Mouse (Mus musculus) cerebellum, postnatal 10 days (tissue): ENCODE results near the gene Gpx7.
A peak's percentile ranks its signal among the peaks of the same experiment; 100 is the strongest.

ENCODE experiments used
- DNase-seq, 2 experiments: peaks; one replicate each; pipeline ENCODE4 v3.0.0; 2021; ENCODE audit warnings: mixed read lengths in 2 of 2

Gene Gpx7

GRCm38 (mm10) chr4:108406861-108407401 lies at the start of gene Gpx7:
Gene Gpx7, minus strand, starts transcription at chr4:108406961.
- peak in 1 of 2 experiments; percentile 26 for DNase-seq

- no peak for DNase-seq
Measured at GRCm38 (mm10) chr4:108456028-108456427, 49.3 kb upstream of the Gpx7 start.

- DNase-seq, result no peak
Measured at GRCm38 (mm10) chr4:108448091-108448490, 41.3 kb upstream of the Gpx7 start.

GRCm38 (mm10) chr4:108438082-108438840 lies 31.5 kb upstream of the Gpx7 start:
- DNase-seq, result peak; percentile 82 to 87

- DNase-seq, result no peak
Measured at GRCm38 (mm10) chr4:108436225-108436624, 29.5 kb upstream of the Gpx7 start.

- no peak for DNase-seq
Measured at GRCm38 (mm10) chr4:108435646-108436045, 28.9 kb upstream of the Gpx7 start.

GRCm38 (mm10) chr4:108434781-108435180 lies 28.0 kb upstream of the Gpx7 start:
- no peak for DNase-seq

GRCm38 (mm10) chr4:108434221-108434620 lies 27.5 kb upstream of the Gpx7 start:
- no peak for DNase-seq

GRCm38 (mm10) chr4:108433341-108433740 lies 26.6 kb upstream of the Gpx7 start:
- no peak for DNase-seq

GRCm38 (mm10) chr4:108431561-108431936 lies 24.8 kb upstream of the Gpx7 start:
- DNase-seq, result no peak

- peak; percentile 6 to 11 for DNase-seq
Measured at GRCm38 (mm10) chr4:108430656-108431560, 24.1 kb upstream of the Gpx7 start.

GRCm38 (mm10) chr4:108428341-108428721 lies 21.6 kb upstream of the Gpx7 start:
- DNase-seq, result no peak

- DNase-seq, result no peak
Measured at GRCm38 (mm10) chr4:108427719-108428340, 21.1 kb upstream of the Gpx7 start.

- DNase-seq, result no peak
Measured at GRCm38 (mm10) chr4:108424587-108424986, 17.8 kb upstream of the Gpx7 start.

GRCm38 (mm10) chr4:108407621-108408020 lies 860 bp upstream of the Gpx7 start:
- DNase-seq, result no peak

GRCm38 (mm10) chr4:108406138-108406860 lies 462 bp downstream of the Gpx7 start:
- DNase-seq, result peak; percentile 74 to 81

GRCm38 (mm10) chr4:108405766-108406137 lies 1.0 kb downstream of the Gpx7 start:
- no peak for DNase-seq

- DNase-seq, result no peak
Measured at GRCm38 (mm10) chr4:108403861-108404635, 2.7 kb downstream of the Gpx7 start.

- no peak for DNase-seq
Measured at GRCm38 (mm10) chr4:108400395-108400794, 6.4 kb downstream of the Gpx7 start.

- no peak for DNase-seq
Measured at GRCm38 (mm10) chr4:108394236-108394635, 12.5 kb downstream of the Gpx7 start.

GRCm38 (mm10) chr4:108392558-108392957 lies 14.2 kb downstream of the Gpx7 start:
- DNase-seq, result no peak

GRCm38 (mm10) chr4:108391124-108391523 lies 15.6 kb downstream of the Gpx7 start:
- no peak for DNase-seq
